Mouse (Mus musculus) midbrain, embryonic 12.5 days (tissue): ENCODE results near the gene Gm10282. TPM values are rescaled to one million over a fixed set of nuclear protein-coding genes. Genes with fewer than 3 reads are reported as not detected.

Experiments
- ATAC-seq: fragments of 200-750 bp; cut with Nextera tagmentation; 2 replicates; pipeline ENCODE4 v1.8.0; 2017; ENCODE audit warnings: low read depth, moderate TSS enrichment, moderate library complexity; ENCODE audit not compliant: low FRiP score
- H3K27ac ChIP-seq: fragments of 300-500 bp; sonication (generic); replicated peaks from 2 replicates; pipeline ENCODE4 v1.5.1; 2016; ENCODE audit warnings: mild to moderate bottlenecking
- H3K27me3 ChIP-seq: fragments of 300-500 bp; sonication (generic); 2 replicates; pipeline ENCODE4 v1.6.1; 2016; ENCODE audit warnings: mild to moderate bottlenecking
- H3K36me3 ChIP-seq: fragments of 300-500 bp; sonication (generic); 2 replicates; pipeline ENCODE4 v1.6.1; 2016
- H3K4me1 ChIP-seq: fragments of 300-500 bp; sonication (generic); 2 replicates; pipeline ENCODE4 v1.6.1; 2016
- H3K4me2 ChIP-seq: fragments of 300-500 bp; sonication (generic); replicated peaks from 2 replicates; pipeline ENCODE4 v1.6.1; 2016; ENCODE audit warnings: mild to moderate bottlenecking, moderate library complexity
- H3K4me3 ChIP-seq: fragments of 300-500 bp; sonication (generic); 2 replicates; pipeline ENCODE4 v1.5.1; 2016; ENCODE audit warnings: mild to moderate bottlenecking
- H3K9ac ChIP-seq: fragments of 300-500 bp; sonication (generic); replicated peaks from 2 replicates; pipeline ENCODE4 v1.6.1; 2016; ENCODE audit warnings: mild to moderate bottlenecking, moderate library complexity
- H3K9me3 ChIP-seq: fragments of 300-500 bp; sonication (generic); 2 replicates; pipeline ENCODE4 v1.6.1; 2016; ENCODE audit warnings: mild to moderate bottlenecking
- WGBS: fragments of 180-500 bp; shearing (Covaris S2); methylation state at CpG from one replicate; pipeline ENCODE4 v1.1.7; 2016; 5-methylcytosine and 5-hydroxymethylcytosine counted together
- polyA plus RNA-seq: library from polyadenylated mRNA; unstranded; fragments of >200 nt; fragmentation: Nextera tagmentation; extraction: Ambion mirVana; gene quantifications from 2 replicates; pipeline ENCODE4 v1.2.1, GENCODE M21; 2016

The Gm10282 gene
- polyA plus RNA-seq, 1 experiment from 2014 or later, result 25.7 TPM

DNA sequence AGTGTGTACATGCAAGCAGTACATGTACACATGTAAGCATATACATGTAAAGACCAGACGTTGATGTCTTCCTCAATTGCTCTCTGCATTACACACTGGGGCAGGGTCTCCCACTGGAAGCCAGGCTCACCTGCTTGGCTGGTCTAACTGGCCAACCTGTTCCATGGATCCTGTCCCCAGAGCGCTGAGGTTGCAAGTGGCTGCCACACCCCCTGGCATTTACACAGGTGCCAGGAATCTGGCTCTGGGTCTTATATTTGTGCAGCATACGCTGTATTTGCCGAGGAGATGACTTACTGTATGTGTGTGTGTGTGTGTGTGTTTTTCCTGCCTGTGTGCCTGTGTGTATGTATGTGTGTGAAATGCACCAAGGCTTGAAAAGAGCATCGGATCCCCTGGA lies 1.9 kb upstream of the Gm10282 start:
- WGBS, result 93% methylated on average over 5 of the region's 5 CpGs
- ATAC-seq, result no peak

GRCm38 (mm10) chr8:72303633-72304032 lies 1.4 kb downstream of the Gm10282 start:
- H3K27ac ChIP-seq, result no peak overlapping the region
- no peak overlapping the region for H3K4me2 ChIP-seq
- no peaks in the 10 kb centered on the region for H3K36me3 ChIP-seq
- no peak for ATAC-seq
- no peaks in the 10 kb centered on the region for H3K27me3 ChIP-seq
- H3K9me3 ChIP-seq, result no peaks in the 10 kb centered on the region
- H3K4me3 ChIP-seq, result no peak overlapping the region
- WGBS, result 68% methylated on average over 8 of the region's 8 CpGs
- no peak overlapping the region for H3K9ac ChIP-seq
- H3K4me1 ChIP-seq, result 0 out of 2 replicates have a peak, but pooled peaks cover 4% of the 10 kb centered on the region

More for the DNA sequence above, 1.9 kb upstream of the Gm10282 start:
- Histone ChIP-seq H3K36me3 (no peaks in the 10 kb centered on the region), H3K27ac (no peak overlapping the region), H3K9me3 (no peaks in the 10 kb centered on the region), H3K4me3 (no peak overlapping the region), H3K4me1 (peaks cover 9% of the 10 kb centered on the region; the same call in 1 of the 2 replicates), H3K27me3 (no peaks in the 10 kb centered on the region), H3K9ac (no peak overlapping the region), H3K4me2 (no peak overlapping the region)

DNA sequence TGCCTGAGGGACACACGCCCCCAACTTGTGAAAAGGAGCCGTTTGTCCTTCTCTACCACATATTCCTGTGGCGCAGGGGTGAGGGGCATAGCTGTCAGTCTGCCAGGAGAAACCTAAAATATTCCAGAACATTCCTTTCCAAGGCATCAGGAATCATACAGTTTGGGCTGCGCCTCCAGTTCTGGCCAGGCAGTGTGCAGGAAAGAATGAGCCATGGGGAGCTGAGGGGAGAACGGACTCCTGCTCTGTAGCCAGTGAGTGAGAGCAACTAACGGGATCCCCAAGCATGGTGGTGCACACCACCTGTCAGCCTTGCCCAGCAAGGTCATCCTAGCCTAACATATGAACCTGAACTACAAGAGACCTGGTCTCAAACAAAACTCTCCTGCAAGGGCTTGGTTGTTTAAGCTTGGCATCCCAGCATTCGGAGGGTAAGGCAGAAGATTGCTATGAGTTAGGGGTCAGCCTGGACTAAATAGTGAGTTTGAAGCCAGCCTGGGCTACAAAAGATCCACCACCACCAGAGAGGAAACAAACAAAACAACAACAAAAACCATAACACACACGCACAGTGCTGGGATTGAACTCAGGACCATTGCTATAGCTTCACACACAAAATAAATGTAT lies 2.0 kb downstream of the Gm10282 start:
- no peak overlapping the region for H3K27ac ChIP-seq
- WGBS, result 83% methylated on average over 8 of the region's 8 CpGs
- no peaks in the 10 kb centered on the region for H3K4me1 ChIP-seq
- H3K36me3 ChIP-seq, result no peaks in the 10 kb centered on the region
- no peak for ATAC-seq
- no peak overlapping the region for H3K4me2 ChIP-seq
- H3K4me3 ChIP-seq, result no peak overlapping the region
- H3K9ac ChIP-seq, result no peak overlapping the region
- no peaks in the 10 kb centered on the region for H3K9me3 ChIP-seq
- no peaks in the 10 kb centered on the region for H3K27me3 ChIP-seq

- Histone ChIP-seq H3K9ac (no peak overlapping the region), H3K4me2 (no peak overlapping the region), H3K27ac (no peak overlapping the region), H3K4me3 (no peak overlapping the region), H3K4me1 (no peaks in the 10 kb centered on the region), H3K27me3 (no peaks in the 10 kb centered on the region), H3K9me3 (no peaks in the 10 kb centered on the region), H3K36me3 (no peaks in the 10 kb centered on the region)
- ATAC-seq, result no peak
- 84% methylated on average over 5 of the region's 5 CpGs for WGBS
Observed at GRCm38 (mm10) chr8:72301497-72301896, 3.6 kb downstream of the Gm10282 start.

- H3K27me3 ChIP-seq, result no peaks in the 10 kb centered on the region
- H3K4me2 ChIP-seq, result no peak overlapping the region
- H3K9me3 ChIP-seq, result no peaks in the 10 kb centered on the region
- no peak for ATAC-seq
- H3K27ac ChIP-seq, result no peak overlapping the region
- WGBS, result 82% methylated on average over 9 of the region's 9 CpGs
- H3K36me3 ChIP-seq, result no peaks in the 10 kb centered on the region
- H3K9ac ChIP-seq, result no peak overlapping the region
- H3K4me1 ChIP-seq, result no peaks in the 10 kb centered on the region
- no peak overlapping the region for H3K4me3 ChIP-seq
Observed at GRCm38 (mm10) chr8:72300654-72301400, 4.2 kb downstream of the Gm10282 start.

DNA sequence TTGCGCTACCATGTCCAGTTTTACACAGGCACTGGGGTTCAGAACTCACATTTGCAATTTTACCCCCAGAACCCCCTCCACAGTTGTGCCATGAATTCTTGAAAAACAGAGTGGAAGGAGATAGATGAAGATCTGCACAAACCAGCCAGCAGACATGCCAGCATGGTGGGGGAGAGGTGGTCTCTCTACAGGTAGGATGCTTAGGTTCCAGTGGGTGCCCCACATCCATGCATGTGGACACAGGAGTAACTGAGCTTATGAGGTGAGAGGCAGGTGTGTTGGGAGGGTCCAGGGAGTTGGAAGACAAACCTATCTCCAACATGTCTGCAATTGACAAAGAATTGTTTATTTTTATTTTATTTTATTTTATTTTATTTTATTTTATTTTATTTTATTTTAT lies 6.1 kb downstream of the Gm10282 start:
- Histone ChIP-seq H3K4me3 (no peak overlapping the region), H3K36me3 (no peaks in the 10 kb centered on the region), H3K9me3 (no peaks in the 10 kb centered on the region), H3K27ac (no peak overlapping the region), H3K4me1 (no peaks in the 10 kb centered on the region), H3K27me3 (no peaks in the 10 kb centered on the region), H3K9ac (no peak overlapping the region), H3K4me2 (no peak overlapping the region)
- no peak for ATAC-seq
- 89% methylated on average over 1 of the region's 1 CpGs for WGBS

DNA sequence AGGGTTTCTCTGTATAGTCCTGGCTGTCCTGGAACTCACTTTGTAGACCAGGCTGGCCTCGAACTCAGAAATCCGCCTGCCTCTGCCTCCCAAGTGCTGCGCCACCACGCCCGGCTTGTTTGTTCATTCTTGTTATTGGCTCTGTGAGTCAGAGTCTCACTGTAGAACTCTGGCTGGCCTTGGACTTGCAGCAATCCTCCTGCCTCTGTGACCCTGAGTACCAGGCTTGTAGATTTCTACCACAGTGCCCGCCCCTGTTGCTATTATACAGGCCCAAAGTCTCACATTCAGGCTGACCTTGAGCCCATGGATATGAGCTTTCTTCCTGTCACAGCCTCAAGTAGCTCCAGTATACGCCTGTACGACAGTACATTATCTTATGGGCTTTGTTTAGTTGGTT lies 8.5 kb downstream of the Gm10282 start:
- no peak overlapping the region for H3K4me2 ChIP-seq
- no peak for ATAC-seq
- no peaks in the 10 kb centered on the region for H3K4me1 ChIP-seq
- no peak overlapping the region for H3K27ac ChIP-seq
- no peak overlapping the region for H3K9ac ChIP-seq
- H3K27me3 ChIP-seq, result no peaks in the 10 kb centered on the region
- 92% methylated on average over 8 of the region's 8 CpGs for WGBS
- H3K4me3 ChIP-seq, result no peak overlapping the region
- H3K36me3 ChIP-seq, result no peaks in the 10 kb centered on the region
- H3K9me3 ChIP-seq, result no peaks in the 10 kb centered on the region

GRCm38 (mm10) chr8:72295679-72296078 lies 9.4 kb downstream of the Gm10282 start:
- no peaks in the 10 kb centered on the region for H3K27me3 ChIP-seq
- no peak overlapping the region for H3K4me3 ChIP-seq
- no peak for ATAC-seq
- H3K9ac ChIP-seq, result no peak overlapping the region
- 67% methylated on average over 8 of the region's 8 CpGs for WGBS
- H3K27ac ChIP-seq, result no peak overlapping the region
- H3K4me2 ChIP-seq, result no peak overlapping the region
- H3K4me1 ChIP-seq, result no peaks in the 10 kb centered on the region
- no peaks in the 10 kb centered on the region for H3K36me3 ChIP-seq
- H3K9me3 ChIP-seq, result no peaks in the 10 kb centered on the region

GRCm38 (mm10) chr8:72295125-72295524 lies 9.9 kb downstream of the Gm10282 start:
- Histone ChIP-seq H3K27ac (no peak overlapping the region), H3K36me3 (no peaks in the 10 kb centered on the region)
- 82% methylated on average over 3 of the region's 3 CpGs for WGBS

GRCm38 (mm10) chr8:72293309-72293708 lies 11.8 kb downstream of the Gm10282 start:
- no peak for ATAC-seq
- Histone ChIP-seq H3K27me3 (no peaks in the 10 kb centered on the region), H3K9me3 (no peaks in the 10 kb centered on the region), H3K36me3 (no peaks in the 10 kb centered on the region), H3K4me3 (no peak overlapping the region), H3K4me1 (no peaks in the 10 kb centered on the region), H3K27ac (no peak overlapping the region), H3K9ac (no peak overlapping the region), H3K4me2 (no peak overlapping the region)

More at GRCm38 (mm10) chr8:72295125-72295524, 9.9 kb downstream of the Gm10282 start:
- Histone ChIP-seq H3K27me3 (no peaks in the 10 kb centered on the region), H3K4me2 (no peak overlapping the region), H3K4me3 (no peak overlapping the region), H3K4me1 (no peaks in the 10 kb centered on the region), H3K9ac (no peak overlapping the region), H3K9me3 (no peaks in the 10 kb centered on the region)
- ATAC-seq, result no peak

- Histone ChIP-seq H3K36me3 (no peaks in the 10 kb centered on the region), H3K4me2 (no peak overlapping the region), H3K9me3 (no peaks in the 10 kb centered on the region), H3K4me3 (no peak overlapping the region), H3K9ac (no peak overlapping the region), H3K4me1 (no peaks in the 10 kb centered on the region), H3K27ac (no peak overlapping the region), H3K27me3 (no peaks in the 10 kb centered on the region)
- 85% methylated on average over 2 of the region's 2 CpGs for WGBS
- ATAC-seq, result no peak
Observed at GRCm38 (mm10) chr8:72291104-72291503, 14.0 kb downstream of the Gm10282 start.

- no peaks in the 10 kb centered on the region for H3K9me3 ChIP-seq
- no peak overlapping the region for H3K9ac ChIP-seq
- no peaks in the 10 kb centered on the region for H3K36me3 ChIP-seq
- no peak overlapping the region for H3K4me2 ChIP-seq
- no peaks in the 10 kb centered on the region for H3K4me1 ChIP-seq
- no peak overlapping the region for H3K4me3 ChIP-seq
- no peak overlapping the region for H3K27ac ChIP-seq
- ATAC-seq, result no peak
- H3K27me3 ChIP-seq, result no peaks in the 10 kb centered on the region
Observed at GRCm38 (mm10) chr8:72289051-72289450, 16.0 kb downstream of the Gm10282 start.
